Mouse (Mus musculus): Measurements from ENCODE around the gene Idh3b.
A peak's percentile ranks its signal among the peaks of the same experiment; 100 is the strongest.

Gene Idh3b

DNA sequence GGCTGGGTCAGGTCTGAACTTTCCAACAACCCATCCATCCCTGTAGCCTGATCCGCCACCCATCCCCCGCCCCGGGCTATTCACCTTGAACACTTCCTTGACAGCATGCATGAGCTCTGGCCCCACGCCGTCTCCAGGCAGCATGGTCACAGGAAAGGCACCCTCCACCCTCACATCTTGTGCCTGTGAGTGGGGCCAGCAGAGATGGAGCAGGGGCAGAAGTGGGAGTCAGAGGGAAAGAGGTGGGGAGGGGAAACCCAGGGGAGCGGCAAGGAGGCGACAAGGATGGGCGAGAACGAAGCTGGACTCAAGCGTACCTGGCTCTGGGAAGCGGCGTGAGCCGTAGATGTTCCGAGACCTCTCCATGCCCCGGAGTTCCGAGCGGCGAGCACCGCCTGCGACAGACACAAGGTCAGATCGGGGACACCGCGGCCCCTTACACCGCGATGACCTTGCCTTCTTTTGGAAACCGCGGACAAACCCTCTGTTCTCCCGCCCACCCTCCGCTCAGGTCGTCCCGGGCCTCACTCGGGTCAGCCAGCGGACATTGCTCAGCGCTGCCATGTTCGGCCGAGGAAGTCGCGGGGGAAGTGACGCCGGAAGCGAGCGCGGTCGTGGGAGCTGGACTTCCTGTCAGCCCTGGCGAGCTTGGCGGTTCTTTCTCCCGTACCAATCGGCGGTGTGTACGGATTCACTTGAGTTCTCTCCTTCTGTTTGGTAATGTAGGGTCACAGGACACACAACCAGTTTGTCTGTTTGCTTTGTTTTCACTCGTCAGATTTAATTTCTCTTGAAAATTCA lies at the start of gene Idh3b:
Gene Idh3b (minus strand): TSS at position 694 of the 801 bp plus-strand sequence.
- peak; percentile 87 for DNase-seq (ENCODE audit: low read depth, low spot score)

DNA sequence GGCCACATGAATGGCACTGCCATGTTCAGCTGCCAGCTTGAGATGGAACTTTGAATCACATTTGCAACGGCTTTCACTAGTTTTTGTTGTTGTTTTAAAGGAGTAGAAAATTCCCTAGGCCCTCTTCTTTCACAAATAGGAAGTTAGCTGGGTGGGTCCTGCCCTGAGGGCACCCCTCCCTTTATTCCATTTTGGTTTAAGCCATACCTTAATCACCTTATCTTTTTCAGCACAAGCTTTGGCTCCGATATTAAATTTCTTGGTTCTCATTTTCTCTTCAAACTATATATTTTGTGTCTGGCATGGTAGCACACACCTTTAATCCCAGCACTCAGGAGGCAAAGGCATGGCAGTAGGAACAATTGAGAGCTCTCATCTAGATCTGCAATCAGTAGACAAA lies 45.2 kb upstream of the Idh3b start:
- DNase-seq (ENCODE audit: low read depth, low spot score): no peak

DNA sequence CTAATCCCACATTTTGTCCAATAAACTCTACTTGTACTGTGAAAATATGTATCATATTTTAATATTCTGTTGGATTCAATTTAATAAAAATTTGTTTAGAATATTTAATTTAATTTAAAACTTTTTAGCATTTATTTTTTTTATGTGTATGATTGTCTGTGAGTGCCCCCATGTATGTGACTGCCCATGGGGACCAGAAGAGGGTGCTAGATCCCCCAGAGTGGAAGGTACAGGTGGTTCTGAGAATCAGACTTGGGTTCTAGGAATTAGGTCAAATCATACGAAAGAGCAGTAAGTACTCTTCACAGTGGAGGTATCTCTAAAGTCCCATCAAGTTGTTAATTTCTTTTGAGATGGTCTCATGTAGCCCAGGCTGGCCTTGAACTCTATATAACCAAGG lies 42.7 kb upstream of the Idh3b start:
- DNase-seq (ENCODE audit: low read depth, low spot score): peak; percentile 27

DNA sequence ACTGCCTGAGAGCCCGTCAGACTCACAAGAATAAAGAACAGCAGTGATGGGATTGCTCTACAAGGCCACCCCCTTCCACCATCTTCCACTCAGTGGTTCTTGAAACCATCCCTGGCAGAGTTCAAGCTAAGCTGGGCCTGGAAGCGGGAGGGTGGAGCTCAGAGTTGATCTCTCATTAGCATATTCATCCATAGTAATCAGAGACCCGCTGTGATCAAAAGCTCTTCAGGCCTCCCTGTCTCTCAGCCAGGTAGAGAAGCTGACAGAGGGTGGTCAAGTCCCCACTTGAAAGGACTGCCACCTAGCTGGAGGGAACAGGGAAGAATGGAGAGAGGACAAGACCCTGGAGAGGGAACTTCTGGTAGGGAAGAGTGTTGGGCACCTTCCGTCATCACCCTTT lies 18.7 kb upstream of the Idh3b start:
- no peak for DNase-seq (ENCODE audit: low read depth, low spot score)

DNA sequence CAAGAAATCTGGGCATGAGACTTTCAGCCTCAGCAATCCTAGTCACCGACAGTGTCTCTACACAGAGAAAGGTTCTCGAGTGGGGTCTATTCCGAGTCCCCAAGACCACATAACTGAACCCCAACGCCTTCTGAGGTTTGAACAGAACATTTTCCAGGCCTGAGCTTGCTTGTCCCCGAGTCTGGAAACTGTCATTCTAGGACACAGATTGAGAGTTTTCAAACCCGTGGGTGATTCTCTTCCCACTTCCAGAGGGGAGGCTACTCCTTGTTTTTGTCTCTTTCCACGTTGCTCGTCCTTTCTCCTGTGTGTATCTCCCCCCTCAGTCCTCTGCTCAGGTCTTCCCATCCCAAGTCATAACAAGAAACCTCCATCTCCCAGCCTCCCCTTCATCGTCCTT lies 13.2 kb upstream of the Idh3b start:
- DNase-seq (ENCODE audit: low read depth, low spot score): no peak

DNA sequence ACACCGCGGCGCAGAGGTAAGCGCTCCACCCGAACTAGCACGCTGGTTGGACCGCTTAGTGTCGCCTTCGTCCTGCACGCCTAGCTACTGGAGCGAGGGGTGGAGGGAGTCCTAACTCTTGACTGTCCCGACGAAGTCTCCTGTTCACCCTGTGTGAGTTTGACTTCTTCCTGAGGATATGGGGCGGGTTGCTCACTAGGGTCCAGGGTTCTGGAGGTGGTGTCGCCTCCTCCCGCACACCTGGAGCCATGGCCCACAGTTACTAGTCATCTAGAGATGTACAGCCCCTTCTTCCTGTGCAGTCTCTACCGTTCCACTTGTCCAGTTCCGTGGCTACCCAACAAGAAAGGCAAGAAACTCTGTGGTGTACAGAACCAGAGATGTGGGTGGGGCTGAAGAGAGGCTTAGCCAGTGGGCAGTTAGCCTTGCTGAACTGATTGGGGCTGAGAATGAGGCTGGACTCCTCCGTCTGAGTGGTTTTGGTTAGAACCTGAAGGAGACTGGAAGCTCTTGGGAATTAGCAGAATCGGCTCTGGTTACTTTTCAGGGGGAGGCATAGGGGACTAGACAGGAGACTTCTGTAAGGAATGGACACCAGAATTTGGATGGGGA lies 11.9 kb upstream of the Idh3b start:
- no peak for DNase-seq (ENCODE audit: low read depth, low spot score)

DNA sequence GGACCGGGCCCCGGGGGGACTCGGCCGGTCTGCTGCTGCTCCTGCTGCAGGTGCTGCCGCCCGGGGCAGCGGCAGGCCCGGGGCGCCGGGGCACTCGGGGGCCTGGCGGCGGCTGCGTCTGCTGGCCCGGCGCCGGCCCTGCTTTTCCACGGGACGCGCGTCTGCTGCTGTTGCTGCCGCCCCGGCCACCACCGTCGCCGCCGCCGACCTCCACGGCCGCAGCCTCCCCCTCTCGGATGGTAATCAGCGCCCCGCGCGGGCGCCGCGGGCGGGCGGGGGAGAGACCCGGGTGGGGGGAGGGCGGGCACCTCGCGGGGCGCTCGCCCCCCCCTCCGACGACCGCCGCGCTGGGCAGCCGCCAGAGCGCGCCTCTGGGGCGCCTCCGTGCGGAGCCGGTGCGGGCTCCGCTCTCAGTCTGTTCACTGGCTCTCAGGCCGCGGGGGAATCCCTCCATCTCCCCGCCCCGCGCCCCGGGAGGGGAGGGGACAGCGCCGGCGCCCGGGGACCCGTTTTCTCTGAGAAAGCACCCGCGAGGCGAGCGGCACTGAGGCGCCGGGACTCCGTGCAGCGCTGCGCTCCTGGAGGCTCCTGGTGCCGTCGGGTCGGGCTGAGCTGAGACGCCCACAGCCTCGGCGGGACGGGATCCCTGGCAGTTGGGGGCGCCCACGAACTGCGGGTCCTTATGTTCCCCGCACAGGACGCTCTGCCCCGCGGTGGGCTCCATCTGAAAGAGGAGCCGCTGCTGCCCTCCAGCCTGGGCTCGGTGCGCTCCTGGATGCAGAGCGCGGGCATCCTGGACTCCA lies 11.2 kb upstream of the Idh3b start:
- DNase-seq (ENCODE audit: low read depth, low spot score): no peak

DNA sequence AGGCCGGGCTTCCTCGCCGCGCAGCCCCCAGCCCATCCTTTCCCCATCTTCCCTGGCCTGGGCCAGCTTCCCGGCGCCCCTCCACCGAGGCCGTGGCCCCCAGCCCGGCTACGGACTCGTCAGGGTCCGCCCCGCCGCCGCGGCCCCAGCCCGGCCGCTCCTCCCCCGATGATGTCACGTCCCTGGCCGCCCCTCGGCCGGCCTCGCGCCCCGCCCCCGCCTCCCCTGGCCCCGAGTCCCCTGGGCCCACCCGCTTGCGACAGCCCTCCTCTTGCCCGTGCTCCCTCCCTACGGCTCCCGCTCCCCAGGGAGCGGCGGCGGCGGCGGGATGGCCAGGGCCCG lies 10.6 kb upstream of the Idh3b start, which contains the start of gene Ebf4:
Gene Ebf4 (plus strand): TSS at position 234 of the 342 bp plus-strand sequence.
- DNase-seq (ENCODE audit: low read depth, low spot score): no peak

DNA sequence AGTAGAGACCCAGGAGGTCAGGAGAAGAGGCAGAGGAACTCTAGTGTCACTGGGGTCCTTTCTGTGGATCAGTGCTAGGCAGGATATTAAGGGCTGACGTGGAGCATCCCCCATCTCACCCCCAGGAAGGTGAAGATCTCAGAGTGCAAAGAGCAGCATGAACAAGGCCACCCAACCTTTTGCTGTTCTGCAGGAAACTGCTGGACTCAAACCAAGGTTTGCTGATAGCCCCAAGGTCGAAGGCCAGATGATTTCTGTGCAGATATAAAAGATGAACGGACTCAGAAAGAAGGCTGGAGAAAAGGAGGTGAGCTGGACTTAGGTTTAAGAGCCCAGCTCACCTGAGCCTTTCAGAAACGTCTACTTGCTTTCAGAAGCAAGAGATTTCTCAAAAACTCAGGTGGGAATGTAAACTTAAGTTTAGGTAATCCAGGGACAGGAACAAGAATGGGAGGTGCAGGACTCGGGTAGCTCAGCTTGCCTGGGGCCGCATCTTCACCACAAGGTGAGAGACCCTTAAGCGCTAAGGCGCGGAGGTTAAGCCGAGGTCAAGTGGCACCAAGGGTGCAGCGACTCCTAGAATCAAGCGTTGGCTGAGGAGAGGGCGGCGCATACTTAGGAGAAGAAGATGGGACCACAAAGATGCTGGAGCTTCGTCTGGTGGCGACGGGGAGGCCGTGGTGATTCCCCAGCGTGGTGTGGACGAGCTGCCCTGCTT lies 10.0 kb upstream of the Idh3b start:
- DNase-seq (ENCODE audit: low read depth, low spot score): no peak

DNA sequence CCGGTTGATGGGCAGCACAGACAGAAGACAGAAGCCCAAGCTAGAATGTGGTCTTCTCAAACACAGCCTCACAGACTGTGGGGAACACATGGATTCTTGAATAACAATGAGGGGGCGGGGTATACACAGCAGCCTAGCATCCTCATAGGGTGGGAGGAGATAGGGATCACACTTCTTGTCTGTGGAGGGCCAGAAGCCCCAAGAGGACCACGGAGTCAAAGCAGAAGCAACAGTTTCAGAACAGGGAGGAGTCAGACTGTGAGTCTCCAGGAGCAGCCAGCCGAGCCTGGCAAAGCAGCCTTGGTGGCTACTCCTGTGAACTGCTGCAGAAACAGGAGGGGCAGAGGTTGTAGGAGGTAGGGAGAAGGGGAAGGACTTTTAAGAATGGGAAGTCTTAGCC lies 9.1 kb upstream of the Idh3b start:
- DNase-seq (ENCODE audit: low read depth, low spot score): no peak

DNA sequence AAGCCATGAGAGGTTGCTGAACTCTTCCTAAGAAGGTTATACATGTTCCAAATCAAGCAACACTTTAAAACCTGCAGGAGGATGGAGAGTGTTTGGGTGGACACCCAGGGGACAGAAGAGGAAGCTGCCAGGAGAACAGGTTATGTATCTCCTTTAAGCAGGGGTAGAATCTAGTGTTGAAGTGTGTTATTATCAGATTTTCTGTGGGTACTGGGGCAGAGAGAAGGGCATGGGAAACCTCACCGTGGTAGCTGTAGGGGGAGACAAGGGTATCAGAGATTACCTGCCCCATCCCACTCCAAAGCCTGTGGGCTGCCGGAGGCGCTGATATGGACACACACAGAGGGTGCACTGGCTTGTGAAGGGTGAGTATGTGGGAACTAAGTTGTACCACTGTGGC lies 8.7 kb upstream of the Idh3b start:
- no peak for DNase-seq (ENCODE audit: low read depth, low spot score)

DNA sequence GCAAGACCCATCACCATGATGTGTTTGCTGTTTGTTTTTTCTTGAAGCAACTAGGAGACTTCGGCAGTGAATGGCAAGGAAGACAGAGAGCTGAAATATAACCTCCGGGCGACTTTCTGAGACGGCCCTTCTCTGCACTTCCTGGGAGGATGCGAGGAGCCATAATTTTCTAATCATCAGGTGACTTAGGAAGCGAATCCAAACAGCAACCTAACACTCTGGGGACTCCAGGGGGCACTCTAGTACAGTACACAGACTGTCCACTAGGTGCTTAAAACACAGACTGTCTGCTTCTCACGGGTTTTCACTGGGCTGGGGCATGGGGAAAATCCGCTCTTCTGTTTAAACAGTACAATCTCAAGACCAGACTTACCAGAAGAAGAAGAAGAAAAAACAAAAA lies 7.1 kb upstream of the Idh3b start:
- DNase-seq (ENCODE audit: low read depth, low spot score): peak; percentile 72

DNA sequence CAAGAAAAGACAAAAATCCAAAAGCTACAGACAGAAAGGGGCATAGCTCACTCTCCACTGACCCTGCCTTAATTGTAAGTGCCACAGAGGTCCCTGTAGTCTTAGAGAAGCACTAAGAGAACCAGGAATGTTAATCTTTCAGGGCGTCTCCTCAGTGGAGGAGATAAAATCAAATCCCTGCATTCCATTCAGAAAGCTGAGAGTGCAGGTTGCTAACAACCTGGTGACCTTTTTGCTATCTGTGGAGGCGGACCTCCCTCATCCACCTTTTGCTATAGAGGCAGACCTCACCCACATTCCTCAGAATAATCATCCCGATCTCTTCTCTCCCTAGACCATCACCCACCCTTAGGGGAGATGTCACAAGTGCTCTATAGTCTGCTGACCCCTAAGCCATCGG lies 4.7 kb upstream of the Idh3b start:
- DNase-seq (ENCODE audit: low read depth, low spot score): no peak

DNA sequence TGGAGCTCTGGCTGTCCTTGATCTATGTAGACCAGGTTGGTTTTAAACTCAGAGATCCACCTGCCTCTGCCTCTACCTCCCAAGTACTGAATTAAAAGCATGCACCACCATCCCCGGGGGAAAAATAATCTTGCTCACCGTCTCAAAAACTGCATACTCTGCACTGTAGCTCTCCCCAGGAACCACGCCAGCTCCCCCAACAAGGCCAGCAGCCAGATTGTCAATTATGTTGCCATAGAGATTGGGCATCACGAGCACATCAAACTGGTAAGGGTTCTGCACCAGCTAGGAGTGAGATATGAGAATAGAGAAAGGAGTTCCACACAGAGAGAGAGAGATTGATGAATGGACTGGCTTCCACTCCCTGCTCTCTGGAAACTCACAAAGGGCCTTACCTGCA lies 3.5 kb downstream of the Idh3b start:
- DNase-seq (ENCODE audit: low read depth, low spot score): no peak

DNA sequence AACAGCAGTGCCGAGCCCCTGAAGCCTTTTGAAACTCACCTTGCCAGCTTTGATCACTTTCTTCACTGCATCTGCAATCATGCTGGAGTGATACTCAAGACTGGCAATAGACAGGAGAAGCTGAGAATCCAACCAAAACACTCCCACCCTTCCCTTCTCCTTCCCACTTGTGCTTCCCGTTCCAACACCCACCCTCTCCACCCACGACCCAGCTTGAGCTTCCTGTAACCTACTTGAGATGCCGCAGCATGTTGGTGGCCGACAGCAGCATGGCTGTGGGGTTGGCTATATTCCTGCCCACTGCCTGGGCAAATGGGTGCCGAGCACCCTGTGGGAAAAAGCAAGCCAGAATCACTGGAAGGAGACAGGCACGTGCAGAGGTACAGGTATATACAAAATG lies 4.1 kb downstream of the Idh3b start:
- DNase-seq (ENCODE audit: low read depth, low spot score): no peak

DNA sequence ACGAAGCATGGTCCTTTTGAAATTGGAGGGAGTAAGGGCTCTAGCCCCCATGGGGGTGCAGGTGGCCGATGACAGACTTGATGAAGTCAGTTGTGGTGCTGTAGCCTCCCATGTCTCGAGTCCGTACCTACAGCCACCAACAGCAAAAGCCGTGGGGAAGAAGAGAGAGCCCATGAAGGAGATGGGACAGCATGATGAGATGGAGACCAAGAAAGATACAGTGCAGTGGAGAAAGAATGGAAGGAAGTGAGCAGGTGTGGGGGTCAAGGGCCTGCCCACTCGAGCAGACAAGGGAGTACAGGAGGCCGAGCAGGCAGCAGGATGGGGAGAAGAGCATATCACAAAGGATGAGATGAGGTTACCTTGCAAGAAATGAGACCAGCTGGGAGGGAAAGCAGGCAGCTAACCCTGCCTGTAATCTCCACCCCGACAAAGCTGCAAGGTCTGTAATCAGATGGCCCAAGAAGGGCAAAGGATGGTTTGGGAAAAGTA lies 4.7 kb downstream of the Idh3b start:
- DNase-seq (ENCODE audit: low read depth, low spot score): peak; percentile 41

DNA sequence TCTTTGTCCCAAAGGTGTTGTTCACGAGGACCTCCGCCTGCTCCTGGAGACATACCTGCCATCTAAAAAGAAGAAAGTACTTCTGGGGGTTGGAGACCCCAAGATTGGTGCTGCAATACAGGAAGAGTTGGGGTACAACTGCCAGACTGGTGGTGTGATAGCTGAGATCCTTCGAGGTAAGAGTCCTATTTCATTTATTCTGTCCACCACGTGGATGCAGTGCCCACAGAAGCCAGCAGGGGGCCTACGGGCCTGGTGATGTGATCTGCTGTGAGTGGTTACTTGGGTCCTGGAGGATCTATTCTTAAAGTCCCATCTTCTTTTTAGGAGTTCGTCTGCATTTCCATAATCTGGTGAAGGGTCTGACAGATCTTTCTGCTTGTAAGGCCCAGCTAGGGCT lies 8.7 kb downstream of the Idh3b start:
- DNase-seq (ENCODE audit: low read depth, low spot score): peak; percentile 62

DNA sequence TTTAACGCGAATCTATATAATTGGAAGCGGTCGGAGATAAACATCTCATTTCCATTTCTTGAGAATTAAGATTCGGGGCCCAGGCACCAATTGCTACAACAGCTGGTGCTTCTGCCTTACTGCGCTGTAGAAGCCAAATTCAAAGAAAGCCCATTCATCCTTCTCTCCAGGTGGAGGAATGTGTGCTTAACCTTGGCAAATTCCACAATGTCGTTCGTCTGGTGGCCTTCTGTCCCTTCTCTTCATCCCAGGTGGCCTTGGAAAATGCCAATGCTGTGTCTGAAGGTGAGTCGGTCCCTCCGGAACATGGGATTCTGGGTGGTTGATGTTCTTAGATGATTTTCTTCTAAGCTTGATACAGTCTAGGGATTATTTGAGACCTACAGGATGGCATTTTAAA lies 9.5 kb downstream of the Idh3b start:
- no peak for DNase-seq (ENCODE audit: low read depth, low spot score)

DNA sequence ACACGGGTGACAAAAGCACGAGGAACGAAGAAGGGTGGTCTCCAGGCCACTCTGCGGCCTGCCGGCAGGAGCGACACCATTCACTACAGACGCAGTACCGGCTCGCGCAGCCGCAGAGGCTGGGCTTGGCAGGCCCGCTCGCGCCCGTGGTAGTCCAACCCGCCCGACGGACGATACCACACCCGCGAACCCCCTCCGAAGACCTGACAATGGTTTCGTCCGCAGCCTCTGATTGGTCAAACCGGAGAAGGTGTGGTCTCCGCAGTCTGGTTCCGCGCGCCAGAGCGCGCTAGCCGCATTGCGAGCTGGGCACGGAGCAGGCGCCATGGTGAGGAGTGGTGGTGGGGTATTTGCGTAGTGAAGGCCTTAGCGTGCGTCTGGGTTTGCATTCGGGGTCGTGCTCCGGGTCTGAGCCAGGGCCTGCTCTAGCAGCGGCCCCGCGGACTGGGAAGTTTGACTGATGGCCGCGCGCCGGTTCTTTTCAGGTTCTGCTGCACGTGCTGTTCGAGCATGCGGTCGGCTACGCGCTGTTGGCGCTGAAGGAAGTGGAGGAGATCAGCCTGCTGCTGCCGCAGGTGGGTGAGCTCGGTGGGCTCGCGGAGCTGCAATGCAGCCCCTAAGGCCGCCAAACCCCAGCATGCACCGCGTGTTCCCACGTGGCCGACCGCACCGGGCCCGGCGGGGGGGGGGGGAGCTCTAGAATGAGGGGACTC lies 10.0 kb downstream of the Idh3b start, which contains the start of gene Nop56:
Gene Nop56 (plus strand): TSS at position 282 of the 713 bp plus-strand sequence.
- DNase-seq (ENCODE audit: low read depth, low spot score): peak; percentile 97

DNA sequence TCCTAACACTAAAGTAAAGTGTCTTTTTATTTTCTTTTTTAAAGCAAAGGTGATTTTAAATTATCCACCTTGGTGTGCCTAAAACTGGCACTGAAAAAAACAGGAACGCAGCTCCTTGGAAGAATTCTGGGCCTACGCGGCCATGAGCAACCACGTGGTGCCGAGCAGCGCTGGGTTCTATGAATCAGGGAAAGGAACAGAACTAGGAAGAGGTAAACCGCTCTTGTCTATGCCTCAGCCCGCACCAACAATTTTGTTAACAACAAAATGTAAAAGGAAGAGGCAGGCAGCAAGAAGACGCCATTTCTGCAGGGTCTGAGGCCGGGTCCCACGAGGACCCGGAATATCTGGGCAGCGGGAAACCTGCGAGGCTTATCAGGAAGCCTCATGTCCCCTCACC lies 10.6 kb downstream of the Idh3b start:
- DNase-seq (ENCODE audit: low read depth, low spot score): no peak

DNA sequence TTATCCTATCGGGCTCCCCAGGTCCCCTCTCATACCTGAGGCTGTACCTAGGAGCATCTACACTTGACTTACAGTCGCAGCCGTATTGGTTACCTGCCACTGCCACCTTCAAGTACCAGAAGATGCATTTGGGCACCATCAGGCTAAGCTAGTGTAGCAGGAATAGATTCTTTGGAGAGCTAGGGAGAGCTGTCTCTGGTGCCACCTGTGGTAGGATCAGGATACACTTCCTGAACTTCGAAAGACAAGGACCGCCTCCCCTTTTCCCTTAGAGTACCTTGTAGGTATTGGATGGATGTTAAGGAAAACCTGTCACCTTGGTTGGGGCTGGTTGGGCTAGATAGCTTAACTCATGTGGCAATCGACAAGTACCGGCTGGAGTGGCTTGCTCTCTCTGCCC lies 16.3 kb downstream of the Idh3b start:
- DNase-seq (ENCODE audit: low read depth, low spot score): no peak
